Mouse (Mus musculus): ENCODE data around the gene Olfr1168.
"Not testable (repeated sequence)": the region's sequence is repeated elsewhere in the genome, so short reads cannot be mapped to it uniquely, and the experiment has no call there.

GRCm38 (mm10) chr2:88155093-88155492 lies 26.6 kb upstream of the Olfr1168 start, which contains the start of gene Olfr1167:
- TF ChIP-seq CTCF (IDR thresholded peaks at IDR 0.05; ENCODE audit: borderline replicate concordance, control insufficient read depth, extremely low read depth, insufficient read depth, low read length, poor library complexity); POLR2A (IDR thresholded peaks at IDR 0.05; ENCODE audit: control insufficient read depth, extremely low read depth, insufficient read depth, low read length, poor library complexity): not testable (repeated sequence)

Data from thymus, adult 2 months (tissue).